Mouse (Mus musculus) cerebral cortex, adult 2 months (tissue): Measurements from ENCODE around the gene Epb41l5.

Experiments
- WGBS: fragments of 180-500 bp; shearing (Covaris S2); methylation state at CpG from one replicate; pipeline ENCODE4 v1.1.7; 2018; 5-methylcytosine and 5-hydroxymethylcytosine counted together

The Epb41l5 gene

DNA sequence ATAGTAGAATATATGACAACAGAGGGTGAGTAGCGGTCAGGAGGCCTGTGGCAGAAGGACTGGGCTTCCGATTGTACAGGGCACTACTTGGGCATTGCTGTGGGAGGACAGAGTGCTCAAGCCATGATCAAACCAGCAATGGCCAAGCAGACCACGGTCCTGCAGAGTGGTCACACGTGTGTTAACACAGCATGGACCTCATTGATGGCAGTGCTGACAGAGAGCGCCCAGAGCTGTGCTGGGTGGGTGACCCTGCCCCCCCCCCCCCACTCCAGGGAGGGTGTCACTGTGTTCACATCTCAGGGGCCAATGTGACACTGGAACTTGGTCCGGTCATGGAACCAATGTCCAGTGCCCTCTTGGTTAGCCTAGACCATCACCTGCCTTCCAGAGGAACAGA lies 116.6 kb downstream of the Epb41l5 start:
- 97% methylated on average over 6 of the region's 6 CpGs for WGBS

- WGBS = 82% methylated on average over 13 of the region's 13 CpGs
Measured at GRCm38 (mm10) chr1:119530941-119531340, 117.9 kb downstream of the Epb41l5 start.

DNA sequence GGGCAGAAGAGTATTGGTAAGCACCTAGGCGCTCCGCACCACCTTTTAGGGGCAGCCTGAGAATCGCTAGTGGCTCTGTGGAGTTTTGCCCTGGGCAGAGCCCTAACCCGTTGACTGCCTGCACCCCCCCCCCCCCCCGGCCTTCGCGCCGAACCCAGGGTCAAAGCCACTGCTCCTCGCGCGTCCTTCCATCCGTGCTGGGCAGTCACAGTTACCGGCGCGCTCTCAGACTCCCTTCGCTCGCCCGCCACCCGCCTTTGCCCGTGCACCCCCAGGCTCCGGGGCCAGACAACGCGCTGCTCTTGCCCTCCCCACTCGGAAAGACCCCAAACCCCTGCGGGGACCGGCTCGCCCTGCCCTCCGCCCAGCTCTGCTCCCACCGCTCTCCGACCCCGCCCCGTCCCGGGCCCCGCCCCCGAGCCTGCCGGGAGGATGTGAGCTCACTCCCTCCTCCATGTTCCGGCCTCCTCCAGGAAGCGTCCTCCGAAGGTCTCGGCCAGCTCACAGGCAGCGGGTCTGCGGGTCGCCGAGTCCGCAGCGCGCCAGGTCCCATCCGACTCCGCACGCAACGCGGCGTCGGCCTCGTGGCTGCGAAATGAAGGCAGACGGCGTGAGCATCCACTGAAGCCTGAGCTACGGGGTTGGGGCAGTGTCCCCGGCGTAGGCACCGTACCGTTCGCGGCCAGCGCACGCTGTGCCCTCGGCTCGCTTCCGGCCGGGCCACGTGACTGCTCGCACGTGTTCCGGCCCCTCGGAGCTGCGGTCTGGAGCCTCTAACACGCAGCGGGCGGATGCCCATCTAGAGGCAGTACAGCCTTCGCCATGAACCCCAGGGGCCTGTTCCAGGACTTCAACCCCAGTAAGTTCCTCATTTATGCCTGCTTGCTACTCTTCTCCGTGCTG lies 122.9 kb downstream of the Epb41l5 start, which contains the start of gene Tmem185b:
Gene Tmem185b, plus strand, starts transcription at position 472 of the 903 bp plus-strand sequence.
- 2% methylated on average over 82 of the region's 82 CpGs for WGBS

DNA sequence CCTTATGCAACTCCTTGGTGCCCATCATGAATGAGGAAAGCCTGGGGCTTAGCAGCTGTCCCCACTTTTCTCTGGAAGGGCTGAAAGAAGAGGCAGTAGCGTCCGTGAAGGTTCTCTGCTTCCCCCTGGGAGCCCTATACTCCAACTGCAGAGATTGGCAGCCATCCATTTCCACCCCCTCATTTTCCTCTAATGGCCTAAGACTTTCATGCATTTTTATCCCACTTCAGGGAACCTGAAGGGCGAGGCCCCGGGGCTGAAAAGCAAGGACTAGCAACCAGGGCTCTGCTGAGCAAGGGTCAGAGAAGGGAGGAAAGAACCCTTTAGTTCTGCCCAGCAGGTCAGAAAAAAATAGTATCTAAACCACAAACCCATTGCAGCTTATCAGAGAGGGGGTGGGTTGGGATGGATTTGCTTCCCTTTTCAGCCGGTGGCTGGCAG lies 123.8 kb downstream of the Epb41l5 start:
- WGBS = 12% methylated on average over 5 of the region's 5 CpGs

DNA sequence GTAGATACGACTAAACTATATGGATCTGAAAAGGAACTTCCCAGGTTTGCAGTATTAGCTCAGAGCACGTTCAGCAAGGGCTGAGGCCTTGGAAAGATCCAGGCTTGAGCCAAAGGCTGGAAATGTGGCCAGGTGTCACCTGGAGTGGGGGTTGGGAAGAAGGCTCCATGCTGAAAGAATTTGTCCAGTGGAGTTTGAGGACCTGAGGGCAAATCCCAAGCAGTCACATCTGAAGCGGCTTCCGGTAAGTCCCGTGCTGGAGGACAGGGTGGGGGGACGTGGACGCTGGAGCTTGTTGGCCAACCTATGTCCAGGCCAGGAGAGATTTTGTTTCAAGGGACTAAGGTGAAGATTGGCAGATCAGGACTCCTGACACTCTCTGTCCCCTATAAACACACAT lies 125.0 kb downstream of the Epb41l5 start:
- 94% methylated on average over 7 of the region's 7 CpGs for WGBS

GRCm38 (mm10) chr1:119523369-119523768 lies 125.4 kb downstream of the Epb41l5 start:
- WGBS = 88% methylated on average over 7 of the region's 7 CpGs

DNA sequence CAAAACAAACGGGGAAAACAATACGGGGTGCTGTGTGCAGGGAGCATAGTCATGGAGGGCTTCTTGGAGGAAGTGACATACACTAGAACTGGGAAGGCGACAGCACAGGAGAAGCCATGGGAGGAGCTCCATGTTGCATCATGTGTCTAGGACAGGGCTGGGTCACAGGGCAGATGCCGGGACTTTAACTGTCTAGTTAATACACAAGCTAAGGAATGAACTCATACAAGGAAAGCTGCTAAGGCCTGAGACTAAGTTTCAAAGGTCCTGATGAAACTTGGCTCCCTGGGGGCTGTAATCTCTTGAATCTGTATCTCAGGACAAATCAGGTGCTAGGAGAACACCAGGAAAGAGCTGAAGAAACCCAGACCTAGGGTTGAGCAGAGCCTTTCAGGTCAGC lies 126.1 kb downstream of the Epb41l5 start:
- 84% methylated on average over 4 of the region's 4 CpGs for WGBS

- 83% methylated on average over 7 of the region's 7 CpGs for WGBS
Measured at GRCm38 (mm10) chr1:119521681-119522080, 127.1 kb downstream of the Epb41l5 start.

GRCm38 (mm10) chr1:119521029-119521428 lies 127.8 kb downstream of the Epb41l5 start:
- WGBS = 76% methylated on average over 2 of the region's 2 CpGs

GRCm38 (mm10) chr1:119519286-119519685 lies 129.5 kb downstream of the Epb41l5 start:
- WGBS = 97% methylated on average over 6 of the region's 6 CpGs

GRCm38 (mm10) chr1:119518060-119518459 lies 130.7 kb downstream of the Epb41l5 start:
- WGBS = 60% methylated on average over 7 of the region's 7 CpGs

DNA sequence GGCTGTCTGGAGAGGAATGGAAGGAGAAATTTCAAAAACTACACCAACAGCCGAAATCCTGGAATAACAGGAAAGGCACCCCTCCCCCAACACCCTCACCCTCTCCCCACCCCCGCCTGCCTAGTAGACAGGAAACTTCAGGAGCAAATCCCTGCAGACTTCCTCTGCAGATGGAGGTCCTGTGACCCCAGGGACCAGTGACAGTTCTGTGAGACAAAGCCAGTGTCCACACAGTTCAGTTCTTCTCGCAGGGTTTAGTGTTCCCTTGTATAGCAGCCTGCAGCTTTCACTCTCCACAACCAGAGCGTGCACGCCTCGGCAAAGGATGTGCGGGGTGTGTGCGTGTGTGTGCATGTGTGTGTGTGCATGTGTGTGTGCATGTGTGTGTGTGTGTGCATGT lies 137.9 kb downstream of the Epb41l5 start:
- 80% methylated on average over 8 of the region's 8 CpGs for WGBS

DNA sequence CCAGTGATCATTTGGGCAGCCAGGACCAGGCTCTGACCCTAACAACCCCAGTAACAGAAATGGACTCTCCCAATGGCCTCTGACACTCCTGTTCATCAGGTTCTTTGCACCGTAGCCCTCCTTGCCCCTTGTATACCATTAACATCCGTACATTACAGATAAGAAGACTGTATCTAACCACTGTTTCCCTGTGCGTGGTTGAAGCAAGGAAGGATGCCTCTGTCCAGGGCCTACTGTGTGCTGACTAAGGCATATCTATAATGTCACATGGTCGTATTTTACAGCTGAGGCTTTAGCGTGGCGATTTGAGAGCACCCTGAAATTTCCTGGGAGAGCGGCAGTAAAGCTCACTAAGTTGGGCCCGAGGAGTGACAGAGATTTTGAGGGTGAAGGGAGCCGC lies 138.4 kb downstream of the Epb41l5 start:
- 82% methylated on average over 9 of the region's 9 CpGs for WGBS

DNA sequence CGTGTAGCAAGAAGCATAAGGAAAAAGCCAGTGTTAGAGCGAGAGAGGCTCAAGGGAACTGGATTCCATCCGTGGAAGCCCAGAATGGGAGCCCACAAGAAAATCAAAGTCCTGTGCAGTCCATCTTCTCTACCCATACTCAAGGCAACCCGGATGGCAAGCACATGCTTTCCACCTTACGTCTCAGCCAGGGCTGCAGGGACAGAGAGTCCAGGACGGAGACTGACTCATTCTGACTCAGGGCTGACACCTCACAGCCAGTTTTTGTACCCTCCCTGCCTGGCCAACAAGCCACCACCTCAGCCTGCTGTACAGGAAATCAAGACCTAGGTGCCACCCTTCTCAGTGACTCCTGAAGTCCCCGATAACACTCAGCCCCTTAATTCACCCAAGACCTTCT lies 139.3 kb downstream of the Epb41l5 start:
- whole genome bisulfite sequencing = 88% methylated on average over 7 of the region's 7 CpGs

- WGBS = 43% methylated on average over 4 of the region's 4 CpGs
Measured at GRCm38 (mm10) chr1:119508548-119508947, 140.3 kb downstream of the Epb41l5 start.

DNA sequence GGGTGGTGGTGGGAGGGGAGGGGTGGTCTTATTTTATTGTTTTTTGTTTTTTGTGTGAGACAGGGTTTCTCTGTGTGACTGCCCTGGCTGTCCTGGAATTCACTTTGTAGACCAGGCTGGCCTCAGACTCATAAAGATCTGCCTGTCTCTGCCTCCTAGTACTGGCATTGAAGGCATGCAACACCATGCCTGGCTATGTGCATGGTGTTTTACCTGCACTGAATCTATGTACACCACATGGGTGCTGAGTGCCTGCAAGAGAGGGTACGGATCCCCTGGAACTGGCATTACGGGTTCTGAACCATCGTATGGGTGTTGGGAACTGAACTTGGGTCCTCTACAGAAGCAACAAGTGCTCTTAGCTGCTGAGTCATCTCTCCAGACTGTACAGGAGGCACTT lies 142.8 kb downstream of the Epb41l5 start:
- 96% methylated on average over 3 of the region's 3 CpGs for WGBS

DNA sequence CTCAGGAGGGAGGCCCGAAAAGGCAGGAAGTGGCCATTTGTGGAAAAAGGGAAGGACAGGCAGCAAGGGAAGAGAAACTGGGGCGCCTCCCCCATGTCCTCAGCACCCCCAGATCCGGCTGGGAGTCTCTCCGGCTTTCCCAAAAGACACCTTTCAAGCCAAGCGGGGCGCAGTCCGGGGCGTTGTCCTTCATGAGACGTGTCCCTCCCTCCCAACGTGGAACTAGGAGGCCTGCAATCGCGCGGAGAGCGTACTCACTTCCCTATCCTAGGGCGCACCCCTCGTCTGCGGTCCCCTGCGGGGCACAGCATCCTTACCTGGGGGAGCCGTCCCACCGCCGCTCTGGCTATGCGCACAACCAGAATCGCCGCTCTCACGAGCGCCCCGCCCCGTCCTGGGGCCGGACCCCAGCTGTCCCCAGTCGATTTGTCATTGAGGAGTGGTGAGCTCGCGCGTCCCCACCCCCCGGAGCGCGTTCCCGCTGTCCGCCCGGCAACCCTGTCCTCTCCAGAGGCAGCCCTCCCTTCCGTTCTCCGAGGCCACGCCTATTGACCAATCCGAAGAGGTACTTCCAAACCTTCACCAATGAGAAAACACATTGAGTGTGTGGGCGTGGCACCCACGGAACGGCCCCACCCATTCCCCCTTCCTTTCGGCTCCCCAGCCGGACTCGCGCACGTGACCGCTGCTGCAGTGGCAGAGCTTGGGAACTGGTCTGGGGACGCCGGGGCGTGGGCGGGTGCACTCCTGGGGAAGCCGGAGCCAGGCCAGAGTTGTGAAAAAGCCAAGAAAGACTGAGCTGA lies 144.3 kb downstream of the Epb41l5 start, which contains the start of gene Ralb:
Gene Ralb, minus strand, starts transcription at position 535 of the 803 bp plus-strand sequence.
- under 1% methylated on average over 57 of the region's 57 CpGs for WGBS

DNA sequence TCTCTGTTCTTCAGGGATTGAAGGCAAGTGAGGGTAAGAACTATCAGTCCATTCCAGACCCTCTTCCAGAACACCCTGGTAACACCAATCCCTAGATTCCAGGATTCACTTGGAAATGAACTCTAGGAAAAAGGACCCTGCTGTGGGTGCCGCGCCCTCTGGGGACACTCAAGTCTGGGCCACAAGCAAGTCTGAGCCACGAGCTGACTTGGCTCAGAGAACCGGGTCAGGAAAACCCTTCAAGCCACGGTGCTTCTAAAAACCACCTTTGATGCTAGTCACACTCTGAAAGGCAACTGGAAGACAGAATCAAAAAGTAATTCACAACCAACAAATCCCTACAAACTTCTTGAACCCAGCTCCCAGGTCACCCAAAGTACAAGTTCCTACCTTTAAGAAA lies 145.0 kb downstream of the Epb41l5 start:
- WGBS = 19% methylated on average over 5 of the region's 5 CpGs

- WGBS = 70% methylated on average over 3 of the region's 3 CpGs
Measured at GRCm38 (mm10) chr1:119503181-119503580, 145.6 kb downstream of the Epb41l5 start.

GRCm38 (mm10) chr1:119502729-119503128 lies 146.1 kb downstream of the Epb41l5 start:
- WGBS = 86% methylated on average over 11 of the region's 11 CpGs

GRCm38 (mm10) chr1:119501881-119502280 lies 146.9 kb downstream of the Epb41l5 start:
- 43% methylated on average over 8 of the region's 8 CpGs for WGBS

DNA sequence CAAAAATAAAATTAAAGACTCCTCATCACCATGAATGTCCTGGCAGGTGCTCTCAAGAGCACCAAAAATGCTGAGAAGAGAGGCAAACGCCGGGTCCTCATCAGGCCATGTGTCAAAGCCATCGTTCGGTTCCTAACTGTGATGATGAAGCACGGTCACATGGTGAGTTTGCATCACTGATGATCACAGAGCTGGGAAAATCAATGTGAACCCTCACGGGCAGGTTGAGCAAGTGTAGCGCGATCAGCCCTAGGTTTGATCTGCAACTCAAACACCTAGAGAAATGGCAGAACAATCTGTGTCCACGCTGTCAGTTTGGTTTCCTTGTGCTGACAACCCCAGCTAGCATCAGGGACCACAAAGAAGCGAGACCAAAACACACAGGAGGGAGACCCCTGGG lies 149.3 kb downstream of the Epb41l5 start:
- 94% methylated on average over 10 of the region's 10 CpGs for WGBS
